Mouse (Mus musculus) ES-E14 (cell line): Measurements from ENCODE around the gene 1110051M20Rik. TPM values are rescaled to one million over a fixed set of nuclear protein-coding genes. Genes with fewer than 3 reads are reported as not detected.

Source experiments
- DNase-seq: peaks from one replicate; pipeline ENCODE4 v3.0.0-alpha.2; 2013; ENCODE audit warnings: low read depth, low spot score
- H3K27ac ChIP-seq: 2 replicates; pipeline ENCODE4 v1.5.1; 2012; ENCODE audit warnings: low read depth, mild to moderate bottlenecking, low read length, moderate library complexity, mixed read lengths; ENCODE audit not compliant: poor library complexity, insufficient read depth, severe bottlenecking
- H3K36me3 ChIP-seq: 2 replicates; pipeline ENCODE4 v1.6.1; 2012; ENCODE audit warnings: mild to moderate bottlenecking, low read length, moderate library complexity, mixed read lengths; ENCODE audit not compliant: control insufficient read depth, poor library complexity, insufficient read depth, severe bottlenecking
- H3K4me1 ChIP-seq, 2 experiments: fragments of 150-350 bp in 1 of 2; sonication (generic) in 1 of 2; 2 replicates each; pipeline ENCODE4 v1.6.1; 2012; ENCODE audit warnings: low read length in 2 of 2, mild to moderate bottlenecking in 1 of 2, mixed read lengths in 1 of 2; ENCODE audit not compliant: control insufficient read depth in 2 of 2, insufficient read depth in 2 of 2, poor library complexity in 1 of 2
- H3K4me3 ChIP-seq, 2 experiments: fragments of 150-350 bp in 1 of 2; sonication (generic) in 1 of 2; 2 replicates each; pipeline ENCODE4 v1.5.1; 2012; ENCODE audit warnings: low read length in 2 of 2, low read depth in 1 of 2, mild to moderate bottlenecking in 1 of 2, mixed read lengths in 1 of 2; ENCODE audit not compliant: insufficient read depth in 1 of 2, poor library complexity in 1 of 2, severe bottlenecking in 1 of 2
- H3K9ac ChIP-seq: 2 replicates; pipeline ENCODE4 v1.6.1; 2012; ENCODE audit warnings: low read depth, mild to moderate bottlenecking, low read length, mixed read lengths; ENCODE audit not compliant: poor library complexity, insufficient read depth, severe bottlenecking
- H3K9me3 ChIP-seq: fragments of 150-350 bp; sonication (generic); 2 replicates; pipeline ENCODE4 v1.6.1; 2012; ENCODE audit warnings: low read depth, mild to moderate bottlenecking, low read length; ENCODE audit not compliant: control insufficient read depth, insufficient read depth
- CHD2 ChIP-seq: IDR thresholded peaks from 2 replicates; pipeline ENCODE4 v1.6.1; 2014; ENCODE audit warnings: mild to moderate bottlenecking, low read depth, low read length, inconsistent platforms
- HCFC1 ChIP-seq: IDR thresholded peaks from 2 replicates; pipeline ENCODE4 v1.6.1; 2012; ENCODE audit warnings: low read length, inconsistent platforms, borderline replicate concordance; ENCODE audit not compliant: insufficient read depth
- MAFK ChIP-seq: IDR thresholded peaks from 2 replicates; pipeline ENCODE4 v1.6.1; 2014; ENCODE audit warnings: mild to moderate bottlenecking, low read depth, low read length, inconsistent platforms; ENCODE audit not compliant: insufficient read depth
- ZC3H11A ChIP-seq: IDR thresholded peaks from 2 replicates; pipeline ENCODE4 v1.6.1; 2012; ENCODE audit warnings: low read depth, mild to moderate bottlenecking, inconsistent platforms, low read length, borderline replicate concordance
- ZNF384 ChIP-seq: IDR thresholded peaks from 2 replicates; pipeline ENCODE4 v1.6.1; 2012; ENCODE audit warnings: low read depth, low read length, inconsistent platforms
- in situ Hi-C, 2 experiments: fragments of 600-800 bp; cut with MboI; formaldehyde crosslinking; loops; one replicate each; pipeline ENCODE4 v1.15.1; 2025; ENCODE audit warnings: low sequenced_read_pairs in 2 of 2, inconsistent platforms in 1 of 2; ENCODE audit not compliant: unreplicated experiment in 2 of 2
- total RNA-seq: library from RNA; depleted of rRNA; stranded (reverse); fragments of 300-350 nt; gene quantifications from 2 replicates; pipeline ENCODE4 v1.2.3, GENCODE M21; 2012

1110051M20Rik gene
- total RNA-seq, 1 experiment = 12.4 TPM

- Histone ChIP-seq H3K9ac (no peak overlapping the region), H3K27ac (no peak overlapping the region), H3K4me1 (0 out of 4 replicates have a peak, but pooled peaks cover 0 to 2% of the 10 kb centered on the region in 2 experiments), H3K9me3 (no peaks in the 10 kb centered on the region), H3K36me3 (no peaks in the 10 kb centered on the region), H3K4me3 (no peak overlapping the region)
- no peak for DNase-seq
- TF ChIP-seq ZC3H11A = no peak
- no peak for TF ChIP-seq CHD2
- TF ChIP-seq HCFC1 = no peak
- no peak for TF ChIP-seq ZNF384
- TF ChIP-seq MAFK = no peak
- in situ Hi-C loops = no loop called here
These were observed 98.9 kb downstream of the 1110051M20Rik start for GRCm38 (mm10) chr2:91345644-91346043.

DNA sequence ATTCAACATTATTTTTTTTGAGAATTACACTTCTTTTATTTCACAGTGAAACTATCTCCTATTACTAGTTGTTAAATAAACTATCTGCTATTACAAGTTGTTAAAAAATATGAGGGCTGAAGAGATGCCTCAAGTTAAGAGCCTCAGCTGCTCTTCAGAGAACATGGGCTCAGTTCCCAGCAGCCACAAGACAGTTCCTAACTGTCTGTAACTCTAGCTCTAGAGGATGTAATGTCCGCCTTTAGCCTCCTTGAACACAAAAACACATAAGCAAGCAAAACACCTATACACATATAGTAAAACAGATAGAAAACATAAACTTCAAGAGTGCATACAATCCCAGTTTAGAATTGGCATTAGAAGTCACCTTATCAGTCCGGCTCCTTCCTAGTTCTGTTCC lies 104.9 kb downstream of the 1110051M20Rik start:
- no peak overlapping the region for H3K27ac ChIP-seq
- H3K9ac ChIP-seq = no peak overlapping the region
- no peaks in the 10 kb centered on the region for H3K36me3 ChIP-seq
- H3K4me3 ChIP-seq = no peak overlapping the region
- in situ Hi-C loops = no loop called here
- no peaks in the 10 kb centered on the region for H3K4me1 ChIP-seq
- DNase-seq = no peak
- H3K9me3 ChIP-seq = no peaks in the 10 kb centered on the region
- TF ChIP-seq ZC3H11A = no peak
- TF ChIP-seq HCFC1 = no peak
- no peak for TF ChIP-seq MAFK
- TF ChIP-seq CHD2 = no peak
- TF ChIP-seq ZNF384 = no peak

- Histone ChIP-seq H3K27ac (no peak overlapping the region), H3K9me3 (no peaks in the 10 kb centered on the region), H3K4me1 (no peaks in the 10 kb centered on the region), H3K4me3 (no peak overlapping the region), H3K36me3 (no peaks in the 10 kb centered on the region), H3K9ac (no peak overlapping the region)
- no peak for DNase-seq
- in situ Hi-C loops = no loop called here
- TF ChIP-seq MAFK (no peak), ZC3H11A (no peak), CHD2 (no peak), ZNF384 (no peak), HCFC1 (no peak)
These were observed 109.4 kb downstream of the 1110051M20Rik start for GRCm38 (mm10) chr2:91335128-91335527.

GRCm38 (mm10) chr2:91331051-91331843 lies 113.3 kb downstream of the 1110051M20Rik start:
- in situ Hi-C loops = no loop called here
- no peaks in the 10 kb centered on the region for H3K36me3 ChIP-seq
- TF ChIP-seq MAFK = no peak
- TF ChIP-seq ZC3H11A = no peak
- no peak for TF ChIP-seq ZNF384
- no peak for TF ChIP-seq CHD2
- TF ChIP-seq HCFC1 = no peak
- no peak overlapping the region for H3K9ac ChIP-seq
- no peak overlapping the region for H3K27ac ChIP-seq
- H3K4me1 ChIP-seq = no peaks in the 10 kb centered on the region
- no peak for DNase-seq
- H3K4me3 ChIP-seq = no peak overlapping the region
- no peaks in the 10 kb centered on the region for H3K9me3 ChIP-seq
